Mouse (Mus musculus): ENCODE data around the gene Gnai1. TPM values are rescaled to one million over a fixed set of nuclear protein-coding genes. Genes with fewer than 3 reads are reported as not detected.
"Not testable (repeated sequence)": the region's sequence is repeated elsewhere in the genome, so short reads cannot be mapped to it uniquely, and the experiment has no call there.

Gene Gnai1
- total RNA-seq (2014; fragmentation: Nextera tagmentation) (not detected in 2 replicates), total RNA-seq (2017) (not detected in 2 replicates)

DNA sequence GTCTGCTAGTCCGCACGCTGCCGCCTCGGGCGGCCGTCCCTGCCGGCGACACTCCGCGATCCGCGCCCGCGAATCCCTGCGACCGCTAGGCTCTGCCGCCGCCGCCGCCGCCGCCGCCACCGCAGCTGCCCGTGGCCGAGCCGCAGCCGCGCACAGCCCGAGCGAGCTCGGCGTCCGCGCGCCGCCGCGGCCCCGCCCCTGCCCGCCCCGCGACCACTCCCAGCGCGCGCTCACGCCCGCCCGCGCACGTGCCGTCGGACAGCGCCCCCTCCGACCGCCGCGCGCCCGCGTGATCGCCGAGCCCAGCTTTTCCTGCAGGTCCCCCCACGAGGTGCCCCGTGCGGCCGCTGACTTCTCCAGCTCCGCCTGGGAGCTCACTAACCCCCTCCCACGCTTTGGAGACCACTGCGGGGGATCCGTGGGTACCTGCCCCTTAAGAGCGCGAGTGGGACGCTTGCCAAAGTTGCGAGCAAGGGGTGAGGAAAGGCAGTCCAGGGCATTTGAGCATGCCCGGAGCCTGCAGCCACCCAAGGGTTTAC is at the start of gene Gnai1:
TSS of gene Gnai1 (minus strand) at position 75 of the 539 bp plus-strand sequence.
- peak; percentile 68 for ATAC-seq (replicated peaks; ENCODE audit: poor library complexity, severe bottlenecking)

DNA sequence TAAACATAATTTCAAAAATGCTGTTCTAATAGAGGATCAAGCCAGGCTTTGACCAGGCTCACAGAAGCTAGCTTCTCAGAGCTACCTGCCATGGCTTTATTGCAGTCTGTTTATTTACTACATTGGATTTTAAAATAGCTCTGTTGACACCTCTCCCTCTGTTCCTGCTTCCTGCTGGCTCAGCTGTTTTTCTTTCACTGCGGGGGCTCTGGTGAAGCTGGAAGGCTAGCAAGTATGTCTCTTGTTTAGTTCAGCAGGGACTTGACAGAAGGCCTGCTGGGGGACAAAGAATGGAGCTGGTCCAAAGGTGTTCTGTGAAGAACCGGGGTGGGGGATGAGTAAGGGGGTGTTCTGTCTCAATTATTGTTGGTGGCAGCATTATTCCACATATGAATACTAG is 7.7 kb upstream of the Gnai1 start:
- no peak for ATAC-seq (replicated peaks; ENCODE audit: poor library complexity, severe bottlenecking)

- no peak for ATAC-seq (replicated peaks; ENCODE audit: poor library complexity, severe bottlenecking)
Observed at GRCm38 (mm10) chr5:18365460-18365859, 5.3 kb upstream of the Gnai1 start.

DNA sequence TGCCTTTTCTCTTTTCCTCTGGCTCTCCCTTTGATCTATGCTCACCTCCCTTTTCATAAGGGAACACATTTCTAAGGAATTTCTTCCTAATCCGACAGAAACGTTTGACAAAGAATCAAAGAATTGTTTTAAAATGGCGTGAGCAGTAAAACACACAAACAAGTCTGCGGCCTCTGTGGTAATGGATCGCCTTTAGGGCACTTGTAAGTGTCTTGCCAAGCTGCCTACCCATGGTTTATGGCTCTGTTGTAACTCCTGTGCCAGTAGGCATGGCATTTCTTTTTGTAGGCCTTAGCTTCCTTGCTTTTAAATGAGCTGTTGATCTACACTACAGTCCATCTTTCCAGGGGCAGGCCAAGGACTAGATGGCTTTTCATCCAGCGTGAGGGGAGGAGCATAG is 801 bp upstream of the Gnai1 start:
- ATAC-seq (replicated peaks; ENCODE audit: poor library complexity, severe bottlenecking): no peak

DNA sequence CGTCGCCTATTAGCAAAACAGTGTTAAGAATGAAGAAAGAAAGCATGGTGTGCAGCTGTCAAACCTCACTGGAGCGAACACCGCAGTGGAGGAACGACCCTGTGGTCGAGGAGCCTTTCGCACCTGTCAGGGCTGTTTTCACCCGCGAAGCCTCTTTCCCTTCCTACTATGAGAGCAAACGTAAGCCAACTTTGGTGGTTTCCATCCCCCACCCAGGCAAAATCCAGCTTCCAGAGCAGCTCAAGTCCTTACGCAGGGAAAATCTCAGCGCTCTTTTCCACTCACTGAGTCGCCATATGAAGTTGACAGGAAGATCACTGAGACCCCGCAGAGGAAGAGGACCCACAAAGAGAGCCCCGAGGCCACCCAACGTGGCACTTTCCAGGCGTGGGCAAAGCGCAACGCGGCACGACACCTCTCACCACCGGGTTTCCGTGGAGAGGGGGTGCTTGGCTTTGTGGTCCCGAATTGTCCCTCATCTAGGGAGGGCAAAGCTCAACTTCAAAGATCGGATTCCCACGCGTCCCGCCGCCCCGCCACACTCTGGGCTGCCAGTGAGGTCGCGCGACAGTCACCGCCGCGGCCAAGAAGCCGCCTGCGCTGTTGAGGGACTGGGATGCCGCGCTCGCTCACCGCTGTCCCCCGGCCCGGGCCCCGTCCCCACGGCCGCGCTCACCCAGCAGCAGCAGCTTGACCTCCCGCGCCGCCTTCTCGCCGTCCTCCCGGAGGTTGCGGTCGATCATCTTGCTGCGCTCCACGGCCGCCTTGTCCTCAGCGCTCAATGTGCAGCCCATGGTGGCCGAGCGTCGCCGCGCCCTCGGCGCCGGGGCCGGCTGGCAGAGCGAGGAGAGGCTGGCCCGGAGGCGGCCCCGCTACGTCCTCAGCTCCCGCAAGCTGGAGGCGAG is 527 bp downstream of the Gnai1 start:
- peak; percentile 30 for ATAC-seq (replicated peaks; ENCODE audit: poor library complexity, severe bottlenecking)

- no peak for ATAC-seq (replicated peaks; ENCODE audit: poor library complexity, severe bottlenecking)
Observed at GRCm38 (mm10) chr5:18358778-18359177, 1.4 kb downstream of the Gnai1 start.

DNA sequence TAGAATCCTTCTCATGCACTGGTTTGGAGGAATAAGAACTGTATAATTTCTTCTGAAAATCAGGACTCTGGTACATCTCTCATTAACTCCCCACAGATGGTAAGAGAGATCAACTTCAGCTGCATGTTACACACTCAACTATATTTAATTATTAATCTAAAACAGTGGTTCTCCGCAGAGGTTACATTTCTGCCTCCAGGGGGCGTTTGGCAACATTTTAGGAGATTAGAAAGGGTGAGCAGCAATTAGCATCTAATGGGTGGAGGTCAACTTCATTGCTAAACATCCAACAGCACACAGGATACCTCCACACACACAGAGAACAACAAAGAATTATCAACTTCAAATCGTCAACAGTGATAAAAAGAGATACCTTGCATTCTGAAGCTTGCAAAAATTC is 2.0 kb downstream of the Gnai1 start:
- ATAC-seq (replicated peaks; ENCODE audit: poor library complexity, severe bottlenecking): peak; percentile 20; the same call in 1 of the 2 replicates

DNA sequence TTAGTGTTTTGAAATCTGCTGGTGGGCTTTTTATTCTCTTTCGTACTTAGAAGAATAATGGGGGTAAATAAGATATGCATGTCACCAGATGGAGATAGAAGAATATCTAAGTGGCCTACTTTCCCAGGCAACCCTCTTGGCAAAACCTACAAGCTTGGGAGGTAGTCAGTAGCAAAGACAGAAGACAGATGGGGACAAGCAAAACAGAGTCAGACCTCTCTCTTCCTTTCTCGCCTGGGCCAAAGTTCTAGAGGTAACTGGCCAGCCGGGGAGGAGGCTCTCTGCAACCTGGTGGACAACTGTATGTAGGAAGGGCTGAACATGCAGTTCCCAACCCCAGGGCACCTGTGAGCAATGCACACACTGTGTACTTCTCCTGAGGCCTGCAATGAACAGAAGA is 12.9 kb downstream of the Gnai1 start:
- ATAC-seq (replicated peaks; ENCODE audit: poor library complexity, severe bottlenecking): no peak

DNA sequence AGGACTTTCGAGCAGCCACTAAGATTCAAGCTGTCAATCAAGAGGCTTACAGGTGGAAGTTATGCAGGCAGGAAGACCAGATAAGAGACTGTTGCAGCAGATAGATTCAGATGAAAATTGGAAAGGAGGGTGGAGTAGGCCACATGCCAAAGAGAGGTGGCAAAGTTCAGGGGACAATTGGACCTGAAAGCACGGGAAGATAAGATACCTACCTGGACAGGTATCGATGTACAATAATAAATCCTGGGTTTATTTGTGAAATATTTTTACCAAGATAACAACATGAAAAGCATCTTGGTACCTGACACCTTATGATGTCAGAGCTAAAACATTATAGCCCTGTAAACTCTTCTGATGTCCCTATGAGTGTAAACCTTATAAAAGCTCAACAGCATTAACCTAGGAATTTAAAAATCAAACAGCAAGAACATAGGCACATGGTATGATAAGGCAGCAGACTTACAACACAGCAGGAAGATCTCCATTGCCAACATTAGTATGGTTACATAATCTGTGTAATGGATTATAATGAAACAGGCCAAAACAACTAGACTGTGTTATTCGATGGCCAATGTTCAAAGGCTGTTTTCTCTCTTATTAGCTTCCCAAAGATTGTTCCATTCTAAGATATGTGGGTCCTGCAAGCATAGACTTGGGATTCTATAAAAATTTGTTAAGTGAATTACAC is 16.6 kb downstream of the Gnai1 start:
- no peak for ATAC-seq (replicated peaks; ENCODE audit: poor library complexity, severe bottlenecking)

- no peak for ATAC-seq (replicated peaks; ENCODE audit: poor library complexity, severe bottlenecking)
Observed at GRCm38 (mm10) chr5:18342765-18343454, 17.2 kb downstream of the Gnai1 start.

GRCm38 (mm10) chr5:18341876-18342275 is 18.3 kb downstream of the Gnai1 start:
- ATAC-seq (replicated peaks; ENCODE audit: poor library complexity, severe bottlenecking): not testable (repeated sequence)

DNA sequence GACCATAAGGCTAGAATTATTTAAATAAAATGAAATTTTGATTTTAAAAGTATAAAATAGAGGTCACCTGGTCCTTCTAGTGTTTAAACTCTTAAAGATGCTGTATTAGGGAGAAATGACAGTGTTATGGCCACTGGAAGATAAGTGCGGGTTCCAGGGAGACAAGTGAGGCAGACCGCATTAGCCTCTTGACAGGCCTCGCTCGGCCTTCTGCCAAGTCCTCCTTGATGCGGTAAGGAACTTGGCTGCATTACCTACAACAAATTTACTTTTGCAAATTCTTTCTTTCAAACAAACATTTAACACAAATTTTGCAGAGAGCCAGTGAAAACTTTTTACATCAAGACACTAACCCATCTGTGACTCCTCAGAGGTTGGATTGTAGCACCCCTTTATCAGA is 27.9 kb downstream of the Gnai1 start:
- no peak for ATAC-seq (replicated peaks; ENCODE audit: poor library complexity, severe bottlenecking)

- no peak for ATAC-seq (replicated peaks; ENCODE audit: poor library complexity, severe bottlenecking)
Observed at GRCm38 (mm10) chr5:18330726-18331125, 29.4 kb downstream of the Gnai1 start.

GRCm38 (mm10) chr5:18326159-18326558 is 34.0 kb downstream of the Gnai1 start:
- ATAC-seq (replicated peaks; ENCODE audit: poor library complexity, severe bottlenecking): no peak

DNA sequence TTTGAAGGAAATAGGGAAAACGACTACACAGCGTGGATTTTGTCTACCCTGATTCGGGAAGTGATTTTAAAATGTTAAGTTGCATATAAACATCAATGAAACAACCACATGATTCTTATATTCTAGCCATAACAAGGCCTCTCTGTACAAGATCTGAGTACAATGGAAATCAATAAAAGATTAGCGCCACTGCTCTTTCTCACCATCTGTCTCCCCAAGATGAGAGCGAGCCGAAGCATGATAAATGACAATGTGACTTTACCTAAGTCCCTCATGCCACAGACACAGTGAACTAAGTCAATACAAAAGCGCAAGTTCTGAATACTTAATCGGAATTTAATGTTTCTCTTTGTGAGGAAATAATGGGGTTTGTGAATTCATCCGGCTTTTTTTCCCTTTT is 36.6 kb downstream of the Gnai1 start:
- no peak for ATAC-seq (replicated peaks; ENCODE audit: poor library complexity, severe bottlenecking)

DNA sequence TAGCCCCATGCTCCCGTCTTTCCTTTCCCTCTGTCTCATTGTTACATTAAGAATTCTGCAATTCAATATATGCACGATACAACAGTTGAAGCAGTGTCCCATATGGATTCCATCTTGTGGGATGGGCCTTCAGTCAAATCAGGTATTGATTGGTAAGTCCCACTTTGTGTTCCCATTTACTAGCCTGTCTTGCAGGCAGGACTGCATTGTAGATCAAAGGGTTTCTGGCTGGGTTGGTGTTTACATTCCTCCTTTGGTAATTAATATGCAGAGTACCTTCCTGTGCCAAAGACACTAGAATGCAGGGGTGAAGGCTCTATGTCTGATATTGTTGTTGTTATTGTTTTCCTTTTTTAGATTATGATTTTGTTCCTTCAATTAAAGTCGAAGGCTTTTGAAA is 38.5 kb downstream of the Gnai1 start:
- ATAC-seq (replicated peaks; ENCODE audit: poor library complexity, severe bottlenecking): no peak

- no peak for ATAC-seq (replicated peaks; ENCODE audit: poor library complexity, severe bottlenecking)
Observed at GRCm38 (mm10) chr5:18318846-18319245, 41.3 kb downstream of the Gnai1 start.

DNA sequence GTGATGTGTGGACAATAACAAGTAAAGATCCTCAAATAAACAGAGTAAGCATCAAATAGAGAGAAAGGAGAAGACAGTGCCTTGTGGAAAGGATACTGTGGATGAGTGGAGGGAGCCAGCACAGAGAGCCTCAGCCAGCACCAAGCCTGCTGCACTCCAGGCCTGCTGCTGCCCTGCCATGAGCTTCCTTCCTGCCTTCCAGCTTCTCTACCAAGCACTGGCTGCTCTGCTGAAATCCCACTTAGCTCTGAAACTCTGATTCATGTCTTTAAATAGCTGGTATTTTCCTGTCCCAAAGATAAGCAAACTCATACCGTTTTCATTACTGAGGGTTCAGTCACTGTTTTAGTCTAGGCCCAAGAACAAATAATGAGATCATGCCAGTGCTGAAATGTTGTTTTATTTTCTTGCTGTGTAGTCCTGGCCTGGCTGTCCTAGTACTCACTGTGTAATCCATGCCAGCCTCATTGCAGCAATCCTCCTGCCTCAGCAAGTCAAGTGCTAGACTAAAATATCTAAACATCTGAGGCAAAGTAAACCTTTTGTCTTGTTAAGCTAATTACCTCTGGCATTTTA is 52.8 kb downstream of the Gnai1 start:
- no peak for ATAC-seq (replicated peaks; ENCODE audit: poor library complexity, severe bottlenecking)

GRCm38 (mm10) chr5:18296584-18296983 is 63.6 kb downstream of the Gnai1 start:
- ATAC-seq (replicated peaks; ENCODE audit: poor library complexity, severe bottlenecking): no peak

GRCm38 (mm10) chr5:18292744-18293143 is 67.4 kb downstream of the Gnai1 start:
- no peak for ATAC-seq (replicated peaks; ENCODE audit: poor library complexity, severe bottlenecking)

All from granulocyte monocyte progenitor cell, adult 5-6 weeks (primary cell).